Mouse (Mus musculus) limb, embryonic 15.5 days (tissue): Measurements from ENCODE around the gene 2610318N02Rik. TPM values are rescaled to one million over a fixed set of nuclear protein-coding genes. Genes with fewer than 3 reads are reported as not detected.

Source experiments
- ATAC-seq: fragments of 200-750 bp; cut with Nextera tagmentation; 2 replicates; pipeline ENCODE4 v1.8.0; 2017; ENCODE audit warnings: low read depth, moderate TSS enrichment; ENCODE audit not compliant: insufficient number of reproducible peaks, low FRiP score, low TSS enrichment
- H3K27ac ChIP-seq: fragments of 300-500 bp; sonication (generic); 2 replicates; pipeline ENCODE4 v1.5.1; 2015; ENCODE audit warnings: moderate library complexity, mild to moderate bottlenecking, inconsistent platforms
- H3K27me3 ChIP-seq: fragments of 300-500 bp; sonication (generic); 2 replicates; pipeline ENCODE4 v1.6.1; 2015; ENCODE audit warnings: inconsistent platforms
- H3K36me3 ChIP-seq: fragments of 300-500 bp; sonication (generic); 2 replicates; pipeline ENCODE4 v1.6.1; 2015; ENCODE audit warnings: inconsistent platforms
- H3K4me1 ChIP-seq: fragments of 300-500 bp; sonication (generic); 2 replicates; pipeline ENCODE4 v1.6.1; 2015; ENCODE audit warnings: inconsistent platforms
- H3K4me2 ChIP-seq: fragments of 300-500 bp; sonication (generic); 2 replicates; pipeline ENCODE4 v1.6.1; 2015; ENCODE audit warnings: mild to moderate bottlenecking, inconsistent platforms
- H3K4me3 ChIP-seq: fragments of 300-500 bp; sonication (generic); 2 replicates; pipeline ENCODE4 v1.5.1; 2015; ENCODE audit warnings: mild to moderate bottlenecking, inconsistent platforms
- H3K9ac ChIP-seq: fragments of 300-500 bp; sonication (generic); 2 replicates; pipeline ENCODE4 v1.6.1; 2015; ENCODE audit warnings: inconsistent platforms
- H3K9me3 ChIP-seq: fragments of 300-500 bp; sonication (generic); 2 replicates; pipeline ENCODE4 v1.6.1; 2016; ENCODE audit warnings: inconsistent platforms
- WGBS: fragments of 180-500 bp; shearing (Covaris S2); methylation state at CpG from one replicate; pipeline ENCODE4 v1.1.7; 2015; 5-methylcytosine and 5-hydroxymethylcytosine counted together
- microRNA counts: library from miRNA; unstranded; fragments of <30 nt; microRNA quantifications from one replicate; lab custom pipeline; 2016
- microRNA-seq: library from miRNA; unstranded; fragments of <30 nt; microRNA quantifications from one replicate; pipeline ENCODE4, GENCODE M21; 2016
- polyA plus RNA-seq: library from polyadenylated mRNA; unstranded; fragments of >200 nt; fragmentation: Nextera tagmentation; extraction: Ambion mirVana; gene quantifications from 2 replicates; pipeline ENCODE4 v1.2.1, GENCODE M21; 2015

Gene 2610318N02Rik
- polyA plus RNA-seq, 1 experiment from 2014 or later: 19.2 TPM

- Histone ChIP-seq H3K36me3 (0 out of 2 replicates have a peak, but pooled peaks cover 3% of the 10 kb centered on the region), H3K27me3 (no peaks in the 10 kb centered on the region)
- WGBS: under 1% methylated on average over 76 of the region's 76 CpGs
Observed at GRCm38 (mm10) chr16:17069511-17070443, 55.2 kb downstream of the 2610318N02Rik start, which contains the start of gene Ypel1. TSS of gene Ypel1 (plus strand) at chr16:17069696.

GRCm38 (mm10) chr16:17067552-17067951 is 57.4 kb downstream of the 2610318N02Rik start:
- Histone ChIP-seq H3K4me2 (no peak overlapping the region), H3K27me3 (no peaks in the 10 kb centered on the region), H3K36me3 (no peaks in the 10 kb centered on the region), H3K9me3 (no peaks in the 10 kb centered on the region), H3K9ac (no peak overlapping the region), H3K27ac (no peak overlapping the region), H3K4me3 (no peak overlapping the region), H3K4me1 (peaks cover 10% of the 10 kb centered on the region)
- ATAC-seq: no peak
- WGBS: 85% methylated on average over 2 of the region's 2 CpGs

More at GRCm38 (mm10) chr16:17069511-17070443, 55.2 kb downstream of the 2610318N02Rik start, which contains the start of gene Ypel1:
- Histone ChIP-seq H3K4me3 (peak within 1 kb of the TSS; percentile 80), H3K9ac (peak within 1 kb of the TSS; percentile 69), H3K4me1 (peaks cover 10% of the 10 kb centered on the region), H3K9me3 (no peaks in the 10 kb centered on the region), H3K27ac (peak within 1 kb of the TSS; percentile 89), H3K4me2 (peak within 1 kb of the TSS; percentile 88)
- ATAC-seq: peak; percentile 91

MicroRNAs encoded within 50 kb of the gene (microRNA counts, 519-probe panel; counts per million panel counts)
- microRNA mmu-miR-130b (lab: Ali Mortazavi, UCI): 3,407 counts per million, percentile 79 among the panel's probes with 10 or more counts
- microRNA mmu-miR-301b (lab: Ali Mortazavi, UCI): 2,498 counts per million, percentile 52 among the panel's probes with 10 or more counts

Small RNA genes within 50 kb of the gene (microRNA-seq; reads per million reads assigned to microRNA genes)
- gene Mir130b: 3,037 reads per million, percentile 84 among the genes with 10 or more reads in this experiment
- gene Mir301b: 56.1 reads per million, percentile 42 among the genes with 10 or more reads in this experiment

Other genes with a start within 250 kb of the 2610318N02Rik start
- 28.6 and 29.6 TPM in 2 replicates for gene Ppm1f, start 228.7 kb downstream of the 2610318N02Rik start, polyA plus RNA-seq
- 155 and 161 TPM in 2 replicates for gene Mapk1, start 141.8 kb downstream of the 2610318N02Rik start, polyA plus RNA-seq
- 19.4 and 26.2 TPM in 2 replicates for gene Ypel1, start 55.5 kb downstream of the 2610318N02Rik start, polyA plus RNA-seq
- gene Ppil2, start 13.9 kb downstream of the 2610318N02Rik start, polyA plus RNA-seq: 130 and 134 TPM in 2 replicates
- gene Sdf2l1, start 7.2 kb upstream of the 2610318N02Rik start, polyA plus RNA-seq: 66.9 and 70.1 TPM in 2 replicates
- gene Ydjc, start 19.5 kb upstream of the 2610318N02Rik start, polyA plus RNA-seq: 14.0 and 14.3 TPM in 2 replicates
- 0.63 and 0.93 TPM in 2 replicates for gene Ccdc116, start 22.1 kb upstream of the 2610318N02Rik start, polyA plus RNA-seq
- gene Ube2l3, start 77.5 kb upstream of the 2610318N02Rik start, polyA plus RNA-seq: 313 and 321 TPM in 2 replicates
- gene Rimbp3, start 83.4 kb upstream of the 2610318N02Rik start, polyA plus RNA-seq: 0.27 and 0.32 TPM in 2 replicates
- 4.1 and 4.7 TPM in 2 replicates for gene Hic2, start 108.4 kb upstream of the 2610318N02Rik start, polyA plus RNA-seq
- 10.1 and 10.2 TPM in 2 replicates for gene Tmem191c, start 150.9 kb upstream of the 2610318N02Rik start, polyA plus RNA-seq
- 0.68 and 1.1 TPM in 2 replicates for gene Serpind1, start 206.2 kb upstream of the 2610318N02Rik start, polyA plus RNA-seq